In the genomic region with DNA sequence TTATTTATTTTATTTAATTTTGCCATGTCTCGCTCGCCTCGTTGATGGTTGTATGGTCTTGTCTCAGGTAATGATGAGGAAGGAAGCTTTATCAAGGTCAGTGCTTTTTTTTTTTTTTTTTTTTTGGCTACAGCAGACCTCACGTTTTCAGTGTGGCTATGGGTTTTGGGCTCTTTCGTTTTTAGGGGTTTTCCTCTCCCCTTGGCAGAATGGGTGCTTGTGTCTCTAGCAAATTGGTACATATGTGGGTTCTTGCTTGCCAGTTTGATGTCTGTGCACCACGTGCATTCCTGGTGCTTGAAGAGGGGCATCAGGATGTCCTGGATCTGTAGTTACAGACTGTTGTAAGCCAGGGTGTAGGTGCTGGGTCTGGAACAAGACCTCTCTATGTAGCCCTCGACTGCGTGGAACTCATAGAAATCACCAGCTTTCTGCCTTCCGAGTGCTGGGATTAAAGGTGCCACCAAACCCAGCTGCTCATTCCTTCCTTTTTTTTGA, we compare ENCODE assay signal across 8 mouse cellular contexts. TPM values are rescaled to one million over a fixed set of nuclear protein-coding genes. Genes with fewer than 3 reads are reported as not detected.
DNase-seq lines count a peak whose midpoint lies in the region; ATAC-seq and TF ChIP-seq lines count a peak whose summit lies in the region.
"Had no signal": no experiment of that assay in that cellular context is flagged by ENCODE, and none has a peak within 500 bp of the region (broad histone marks: within the 10 kb centered on the region; RNA-seq: fewer than 3 reads in every experiment).

No protein-coding gene starts in this region.

- H3K27me3 ChIP-seq in lung, embryonic 14.5 days (ENCODE audit: insufficient read depth, low read length): no peaks in the 10 kb centered on the region
- H3K27me3 ChIP-seq in limb, embryonic 13.5 days: no peaks in the 10 kb centered on the region
- no peaks in the 10 kb centered on the region for H3K27me3 ChIP-seq in stomach, embryonic 14.5 days (ENCODE audit: control insufficient read depth, insufficient read depth, low read length)

- no peak for TF ChIP-seq POLR2A in embryonic fibroblast, embryonic 13.5 days (IDR thresholded peaks at IDR 0.05; ENCODE audit: low read depth, low read length)

- H3K9ac ChIP-seq in lung, embryonic 14.5 days: peak overlapping the region; percentile 76
- peak overlapping the region; percentile 89 for H3K9ac ChIP-seq in limb, embryonic 13.5 days
- H3K9ac ChIP-seq in stomach, embryonic 14.5 days (replicated peaks; ENCODE audit: low read depth, low read length): peak overlapping the region; percentile 71; the same call in 1 of the 2 replicates

- H3K9me3 ChIP-seq in lung, embryonic 14.5 days (ENCODE audit: low read depth, low read length): no peaks in the 10 kb centered on the region
- H3K9me3 ChIP-seq in limb, embryonic 13.5 days: no peaks in the 10 kb centered on the region
- H3K9me3 ChIP-seq in stomach, embryonic 14.5 days (ENCODE audit: control insufficient read depth, low read depth, low read length): no peaks in the 10 kb centered on the region

- no peak overlapping the region for H3K27ac ChIP-seq in lung, embryonic 14.5 days (ENCODE audit: low read depth)
- H3K27ac ChIP-seq in embryonic fibroblast, embryonic 13.5 days (ENCODE audit: insufficient read depth, low read length): no peak overlapping the region
- no peak overlapping the region for H3K27ac ChIP-seq in limb, embryonic 13.5 days
- H3K27ac ChIP-seq in stomach, embryonic 14.5 days (ENCODE audit: low read length): no peak overlapping the region

- no peak for TF ChIP-seq CTCF in lung, embryonic 14.5 days (IDR thresholded peaks at IDR 0.05; ENCODE audit: low read depth)
- no peak for TF ChIP-seq CTCF in embryonic fibroblast, embryonic 13.5 days (IDR thresholded peaks at IDR 0.05; ENCODE audit: borderline replicate concordance, insufficient read depth, low read length)

- H3K4me3 ChIP-seq in lung, embryonic 14.5 days (ENCODE audit: low read depth, low read length): peak overlapping the region; percentile 97
- H3K4me3 ChIP-seq in embryonic fibroblast, embryonic 13.5 days (ENCODE audit: insufficient read depth, low read length): peak overlapping the region; percentile 100
- peak overlapping the region; percentile 97 for H3K4me3 ChIP-seq in limb, embryonic 13.5 days
- H3K4me3 ChIP-seq in stomach, embryonic 14.5 days (ENCODE audit: low read depth, low read length): peak overlapping the region; percentile 93

- H3K4me2 ChIP-seq in lung, embryonic 14.5 days: peak overlapping the region; percentile 93
- peak overlapping the region; percentile 89 for H3K4me2 ChIP-seq in limb, embryonic 13.5 days (replicated peaks)
- H3K4me2 ChIP-seq in stomach, embryonic 14.5 days (replicated peaks; ENCODE audit: low read depth, low read length): peak overlapping the region; percentile 91

- H3K4me1 ChIP-seq in lung, embryonic 14.5 days (ENCODE audit: insufficient read depth): peaks cover 7% of the 10 kb centered on the region; the same call in 1 of the 2 replicates
- H3K4me1 ChIP-seq in embryonic fibroblast, embryonic 13.5 days (ENCODE audit: control insufficient read depth, insufficient read depth, low read length): peaks cover 5% of the 10 kb centered on the region
- H3K4me1 ChIP-seq in limb, embryonic 13.5 days: peaks cover 17% of the 10 kb centered on the region
- peaks cover 12% of the 10 kb centered on the region; the same call in 1 of the 2 replicates for H3K4me1 ChIP-seq in stomach, embryonic 14.5 days (ENCODE audit: control insufficient read depth, insufficient read depth, low read length)

- WGBS in lung, embryonic 14.5 days: 42% methylated on average over 9 of the region's 9 CpGs
- 51% methylated on average over 9 of the region's 9 CpGs for WGBS in limb, embryonic 13.5 days
- 45% methylated on average over 9 of the region's 9 CpGs for WGBS in stomach, embryonic 14.5 days

- no peak for DNase-seq in lung, embryonic 14.5 days
- no peak for DNase-seq in lung, postnatal 36 days
- DNase-seq in urinary bladder, postnatal 10 days (ENCODE audit: low spot score): no peak
- DNase-seq in T-cell, adult 2 months (ENCODE audit: low spot score): no peak
- DNase-seq: spleen, adult 18-20 months had no signal

- ATAC-seq in lung, embryonic 14.5 days (ENCODE audit: insufficient read depth): no peak
- no peak for ATAC-seq in limb, embryonic 13.5 days (ENCODE audit: low FRiP score, low read depth)
- no peak for ATAC-seq in stomach, embryonic 14.5 days (ENCODE audit: insufficient number of reproducible peaks, insufficient read depth, low FRiP score, low read depth)

- H3K36me3 ChIP-seq in lung, embryonic 14.5 days (ENCODE audit: insufficient read depth): peaks cover 19% of the 10 kb centered on the region; the same call in 1 of the 2 replicates
- peaks cover 20% of the 10 kb centered on the region for H3K36me3 ChIP-seq in limb, embryonic 13.5 days
- H3K36me3 ChIP-seq in stomach, embryonic 14.5 days (ENCODE audit: control insufficient read depth, insufficient read depth, low read length): no peaks in the 10 kb centered on the region; the same call in 1 of the 2 replicates

RNA-seq across cellular contexts. Expression of gene Naa25, which starts 1.3 kb away (rescaled TPM):
- polyA plus RNA-seq in lung, embryonic 14.5 days (2014; fragmentation: Nextera tagmentation; extraction: Ambion mirVana): 42.8 and 43.5 TPM in 2 replicates
- polyA plus RNA-seq in embryonic fibroblast, embryonic 13.5 days (2011; ENCODE audit: insufficient read length, low read depth, missing spikeins): 24.6 and 34.4 TPM in 2 replicates
- 38.3 and 40.6 TPM in 2 replicates for polyA plus RNA-seq in limb, embryonic 13.5 days (2015; fragmentation: Nextera tagmentation; extraction: Ambion mirVana)
- polyA plus RNA-seq in stomach, embryonic 14.5 days (2014; fragmentation: Nextera tagmentation; extraction: Ambion mirVana): 41.0 and 42.1 TPM in 2 replicates

RNA-seq across cellular contexts. Expression of gene Trafd1, which starts 13.6 kb away (rescaled TPM):
- polyA plus RNA-seq in lung, embryonic 14.5 days (2014; fragmentation: Nextera tagmentation; extraction: Ambion mirVana): 60.8 and 61.0 TPM in 2 replicates
- 34.5 and 36.1 TPM in 2 replicates for polyA plus RNA-seq in embryonic fibroblast, embryonic 13.5 days (2011; ENCODE audit: insufficient read length, low read depth, missing spikeins)
- 78.5 and 78.9 TPM in 2 replicates for polyA plus RNA-seq in limb, embryonic 13.5 days (2015; fragmentation: Nextera tagmentation; extraction: Ambion mirVana)
- 78.2 and 81.9 TPM in 2 replicates for polyA plus RNA-seq in stomach, embryonic 14.5 days (2014; fragmentation: Nextera tagmentation; extraction: Ambion mirVana)

RNA-seq across cellular contexts. Expression of gene Tmem116, which starts 52.7 kb away (rescaled TPM):
- polyA plus RNA-seq in lung, embryonic 14.5 days (2014; fragmentation: Nextera tagmentation; extraction: Ambion mirVana): 1.7 and 2.0 TPM in 2 replicates
- 2.0 TPM in 1 of 2 replicates, not detected in the other for polyA plus RNA-seq in embryonic fibroblast, embryonic 13.5 days (2011; ENCODE audit: insufficient read length, low read depth, missing spikeins)
- polyA plus RNA-seq in limb, embryonic 13.5 days (2015; fragmentation: Nextera tagmentation; extraction: Ambion mirVana): 1.8 and 2.5 TPM in 2 replicates
- polyA plus RNA-seq in stomach, embryonic 14.5 days (2014; fragmentation: Nextera tagmentation; extraction: Ambion mirVana): 1.9 and 3.2 TPM in 2 replicates

RNA-seq across cellular contexts. Expression of gene Erp29, which starts 53.3 kb away (rescaled TPM):
- polyA plus RNA-seq in lung, embryonic 14.5 days (2014; fragmentation: Nextera tagmentation; extraction: Ambion mirVana): 117 TPM in 2 replicates
- polyA plus RNA-seq in embryonic fibroblast, embryonic 13.5 days (2011; ENCODE audit: insufficient read length, low read depth, missing spikeins): 135 and 136 TPM in 2 replicates
- 158 and 161 TPM in 2 replicates for polyA plus RNA-seq in limb, embryonic 13.5 days (2015; fragmentation: Nextera tagmentation; extraction: Ambion mirVana)
- 132 and 140 TPM in 2 replicates for polyA plus RNA-seq in stomach, embryonic 14.5 days (2014; fragmentation: Nextera tagmentation; extraction: Ambion mirVana)
